ENCODE assay signal across 11 mouse cellular contexts in the genomic region with DNA sequence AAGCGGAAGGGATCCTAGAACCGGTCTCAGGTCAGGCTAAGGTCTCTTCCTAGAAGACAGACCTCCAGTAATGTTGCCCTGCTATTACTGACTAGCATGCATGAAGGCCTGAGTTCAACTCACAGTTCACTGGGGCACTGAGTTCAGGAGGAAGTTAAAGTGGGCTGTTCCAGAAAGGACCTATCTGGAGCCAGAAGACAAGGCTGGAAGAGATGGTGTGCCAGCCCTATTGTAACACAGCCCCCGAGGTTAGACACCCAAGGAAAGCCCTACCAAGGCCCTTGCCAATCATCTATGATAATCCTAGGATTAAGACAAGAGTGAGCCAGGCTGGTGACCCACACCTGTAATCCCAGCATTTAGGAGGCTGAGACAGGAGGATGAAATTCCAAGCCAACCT. TPM values are rescaled to one million over a fixed set of nuclear protein-coding genes. Genes with fewer than 3 reads are reported as not detected.
DNase-seq lines count a peak whose midpoint lies in the region; ATAC-seq and TF ChIP-seq lines count a peak whose summit lies in the region.
"Had no signal": no experiment of that assay in that cellular context is flagged by ENCODE, and none has a peak within 500 bp of the region (broad histone marks: within the 10 kb centered on the region; RNA-seq: fewer than 3 reads in every experiment).

No protein-coding gene starts in this region.

- peaks cover 10% of the 10 kb centered on the region for H3K4me1 ChIP-seq in midbrain, embryonic 10.5 days
- peaks cover 6% of the 10 kb centered on the region for H3K4me1 ChIP-seq in midbrain, embryonic 13.5 days (replicated peaks)
- H3K4me1 ChIP-seq in limb, embryonic 13.5 days = peaks cover 5% of the 10 kb centered on the region; the same call in 1 of the 2 replicates
- no peaks in the 10 kb centered on the region; the same call in 1 of the 2 replicates for H3K4me1 ChIP-seq in stomach, embryonic 16.5 days (ENCODE audit: control insufficient read depth, insufficient read depth, low read length)

- peaks cover 62% of the 10 kb centered on the region for H3K27me3 ChIP-seq in midbrain, embryonic 10.5 days (ENCODE audit: low read depth, poor library complexity, severe bottlenecking)
- H3K27me3 ChIP-seq in midbrain, embryonic 13.5 days = peaks cover 47% of the 10 kb centered on the region
- H3K27me3 ChIP-seq in limb, embryonic 13.5 days = peaks cover 50% of the 10 kb centered on the region
- no peaks in the 10 kb centered on the region for H3K27me3 ChIP-seq in stomach, embryonic 16.5 days (ENCODE audit: control insufficient read depth, insufficient read depth, low read length)

- ATAC-seq in midbrain, embryonic 13.5 days = no peak
- ATAC-seq in limb, embryonic 13.5 days (ENCODE audit: low FRiP score, low read depth) = no peak
- ATAC-seq in stomach, embryonic 16.5 days (ENCODE audit: insufficient read depth, low FRiP score) = no peak

- no peak for TF ChIP-seq CTCF in gastrocnemius, adult 2 months (IDR thresholded peaks at IDR 0.05)

- H3K4me3 ChIP-seq in gastrocnemius, adult 2 months = peak overlapping the region; percentile 91
- peak overlapping the region; percentile 61 for H3K4me3 ChIP-seq in midbrain, embryonic 10.5 days
- H3K4me3 ChIP-seq in midbrain, embryonic 13.5 days (replicated peaks) = no peak overlapping the region
- peak overlapping the region; percentile 66 for H3K4me3 ChIP-seq in limb, embryonic 13.5 days
- H3K4me3 ChIP-seq in stomach, embryonic 16.5 days (replicated peaks; ENCODE audit: low read length) = peak overlapping the region; percentile 64

- H3K9ac ChIP-seq in midbrain, embryonic 13.5 days (replicated peaks) = no peak overlapping the region
- H3K9ac ChIP-seq in limb, embryonic 13.5 days = peak overlapping the region; percentile 79; the same call in 1 of the 2 replicates
- H3K9ac ChIP-seq in stomach, embryonic 16.5 days (ENCODE audit: low read length) = no peak overlapping the region

- H3K4me2 ChIP-seq in midbrain, embryonic 13.5 days (replicated peaks) = no peak overlapping the region
- H3K4me2 ChIP-seq in limb, embryonic 13.5 days (replicated peaks) = peak overlapping the region; percentile 95
- H3K4me2 ChIP-seq in stomach, embryonic 16.5 days (ENCODE audit: low read depth, low read length) = peak overlapping the region; percentile 96

- H3K36me3 ChIP-seq in midbrain, embryonic 10.5 days = no peaks in the 10 kb centered on the region
- no peaks in the 10 kb centered on the region for H3K36me3 ChIP-seq in midbrain, embryonic 13.5 days
- no peaks in the 10 kb centered on the region for H3K36me3 ChIP-seq in limb, embryonic 13.5 days
- no peaks in the 10 kb centered on the region for H3K36me3 ChIP-seq in stomach, embryonic 16.5 days (ENCODE audit: control insufficient read depth, insufficient read depth, low read length)

- peak overlapping the region; percentile 87 for H3K27ac ChIP-seq in gastrocnemius, adult 2 months
- H3K27ac ChIP-seq in midbrain, embryonic 10.5 days (replicated peaks) = no peak overlapping the region
- H3K27ac ChIP-seq in midbrain, embryonic 13.5 days = no peak overlapping the region
- no peak overlapping the region for H3K27ac ChIP-seq in limb, embryonic 13.5 days
- H3K27ac ChIP-seq in stomach, embryonic 16.5 days (ENCODE audit: low read length) = no peak overlapping the region

- intact Hi-C loops in gastrocnemius, adult 2 months (cut with DNase I) = no loop called here

- no peaks in the 10 kb centered on the region; the same call in 1 of the 2 replicates for H3K9me3 ChIP-seq in midbrain, embryonic 10.5 days (replicated peaks)
- no peaks in the 10 kb centered on the region for H3K9me3 ChIP-seq in midbrain, embryonic 13.5 days
- no peaks in the 10 kb centered on the region for H3K9me3 ChIP-seq in limb, embryonic 13.5 days
- H3K9me3 ChIP-seq in stomach, embryonic 16.5 days (replicated peaks; ENCODE audit: control insufficient read depth, low read length) = 0 out of 2 replicates have a peak, but pooled peaks cover 4% of the 10 kb centered on the region

- WGBS in midbrain, embryonic 10.5 days = 58% methylated on average over 3 of the region's 3 CpGs
- WGBS in midbrain, embryonic 13.5 days = 54% methylated on average over 3 of the region's 3 CpGs
- WGBS in limb, embryonic 13.5 days = 47% methylated on average over 3 of the region's 3 CpGs
- 50% methylated on average over 3 of the region's 3 CpGs for WGBS in stomach, embryonic 16.5 days

- DNase-seq in gastrocnemius, adult 2 months = no peak
- DNase-seq in gastrocnemius, postnatal 25 days = no peak
- no peak for DNase-seq in midbrain, embryonic 10.5 days (ENCODE audit: low spot score)
- no peak for DNase-seq in urinary bladder, postnatal 4 days (ENCODE audit: low spot score in 2 of 2)
- no peak for DNase-seq in left cerebral cortex, adult 9 months (ENCODE audit: low spot score in 2 of 2)

RNA-seq across cellular contexts. Expression of a gene that starts 0.8 kb away (rescaled TPM):
- total RNA-seq in gastrocnemius, adult 2 months (2021) = 1 to 10 TPM in 1 of 2 experiments, under 1 TPM in 1; 0.61 to 1.4 TPM
- total RNA-seq in gastrocnemius, postnatal 25 days (2021) = 1 to 10 TPM; 1.2 to 1.5 TPM
- polyA plus RNA-seq in midbrain, embryonic 10.5 days (2016; fragmentation: Nextera tagmentation; extraction: Ambion mirVana) = 0.65 and 0.85 TPM in 2 replicates
- 0.17 and 0.30 TPM in 2 replicates for polyA plus RNA-seq in midbrain, embryonic 13.5 days (2015; fragmentation: Nextera tagmentation; extraction: Ambion mirVana)
- 1.9 and 2.3 TPM in 2 replicates for polyA plus RNA-seq in limb, embryonic 13.5 days (2015; fragmentation: Nextera tagmentation; extraction: Ambion mirVana)
- polyA plus RNA-seq in stomach, embryonic 16.5 days (2015; fragmentation: Nextera tagmentation; extraction: Ambion mirVana) = 2.2 and 3.1 TPM in 2 replicates
- polyA plus RNA-seq: erythroblast, embryonic 14.5 days had no signal

RNA-seq across cellular contexts. Expression of a gene that starts 6.6 kb away (rescaled TPM):
- 10 to 100 TPM; 35.9 to 46.6 TPM for total RNA-seq in gastrocnemius, adult 2 months (2021)
- 10 to 100 TPM; 44.8 to 47.6 TPM for total RNA-seq in gastrocnemius, postnatal 25 days (2021)
- 106 and 111 TPM in 2 replicates for polyA plus RNA-seq in midbrain, embryonic 10.5 days (2016; fragmentation: Nextera tagmentation; extraction: Ambion mirVana)
- polyA plus RNA-seq in midbrain, embryonic 13.5 days (2015; fragmentation: Nextera tagmentation; extraction: Ambion mirVana) = 77.0 and 80.8 TPM in 2 replicates
- 123 and 124 TPM in 2 replicates for polyA plus RNA-seq in limb, embryonic 13.5 days (2015; fragmentation: Nextera tagmentation; extraction: Ambion mirVana)
- 89.4 and 92.2 TPM in 2 replicates for polyA plus RNA-seq in stomach, embryonic 16.5 days (2015; fragmentation: Nextera tagmentation; extraction: Ambion mirVana)

RNA-seq across cellular contexts. Expression of a gene that starts 16.7 kb away (rescaled TPM):
- under 1 TPM; 0.64 to 0.81 TPM for total RNA-seq in gastrocnemius, adult 2 months (2021)
- 1 to 10 TPM in 1 of 2 experiments, under 1 TPM in 1; 0.31 to 1.4 TPM for total RNA-seq in gastrocnemius, postnatal 25 days (2021)
- polyA plus RNA-seq in midbrain, embryonic 10.5 days (2016; fragmentation: Nextera tagmentation; extraction: Ambion mirVana) = 4.2 and 4.7 TPM in 2 replicates
- polyA plus RNA-seq in midbrain, embryonic 13.5 days (2015; fragmentation: Nextera tagmentation; extraction: Ambion mirVana) = 0.92 and 2.0 TPM in 2 replicates
- 1.7 and 2.0 TPM in 2 replicates for polyA plus RNA-seq in limb, embryonic 13.5 days (2015; fragmentation: Nextera tagmentation; extraction: Ambion mirVana)
- polyA plus RNA-seq in stomach, embryonic 16.5 days (2015; fragmentation: Nextera tagmentation; extraction: Ambion mirVana) = 77.3 and 80.2 TPM in 2 replicates
- total RNA-seq: layer of hippocampus, adult 18-20 months had no signal
- polyA plus RNA-seq: erythroblast, embryonic 14.5 days had no signal

RNA-seq across cellular contexts. Expression of a gene that starts 17.7 kb away (rescaled TPM):
- under 1 TPM; 0.08 to 0.23 TPM for total RNA-seq in gastrocnemius, adult 2 months (2021)
- under 1 TPM in 1 of 2 experiments, not detected in 1; 0.29 TPM for total RNA-seq in gastrocnemius, postnatal 25 days (2021)
- polyA plus RNA-seq in midbrain, embryonic 10.5 days (2016; fragmentation: Nextera tagmentation; extraction: Ambion mirVana) = 0.43 and 0.52 TPM in 2 replicates
- 2.0 and 3.3 TPM in 2 replicates for polyA plus RNA-seq in midbrain, embryonic 13.5 days (2015; fragmentation: Nextera tagmentation; extraction: Ambion mirVana)
- 0.46 and 0.51 TPM in 2 replicates for polyA plus RNA-seq in limb, embryonic 13.5 days (2015; fragmentation: Nextera tagmentation; extraction: Ambion mirVana)
- 0.41 and 0.81 TPM in 2 replicates for polyA plus RNA-seq in stomach, embryonic 16.5 days (2015; fragmentation: Nextera tagmentation; extraction: Ambion mirVana)
- polyA plus RNA-seq: C2C12; erythroblast, embryonic 14.5 days had no signal

RNA-seq across cellular contexts. Expression of a gene that starts 50.2 kb away (rescaled TPM):
- total RNA-seq in gastrocnemius, adult 2 months (2021) = 1 to 10 TPM; 4.7 to 6.0 TPM
- total RNA-seq in gastrocnemius, postnatal 25 days (2021) = 1 to 10 TPM; 3.4 to 5.2 TPM
- polyA plus RNA-seq in midbrain, embryonic 10.5 days (2016; fragmentation: Nextera tagmentation; extraction: Ambion mirVana) = 20.5 and 20.8 TPM in 2 replicates
- polyA plus RNA-seq in midbrain, embryonic 13.5 days (2015; fragmentation: Nextera tagmentation; extraction: Ambion mirVana) = 26.1 and 28.7 TPM in 2 replicates
- 110 and 112 TPM in 2 replicates for polyA plus RNA-seq in limb, embryonic 13.5 days (2015; fragmentation: Nextera tagmentation; extraction: Ambion mirVana)
- 399 and 413 TPM in 2 replicates for polyA plus RNA-seq in stomach, embryonic 16.5 days (2015; fragmentation: Nextera tagmentation; extraction: Ambion mirVana)
- polyA plus RNA-seq: C2C12 had no signal

Comparison
In these comparisons a context has a peak if more than half of its experiments do, and no peak if none do; other contexts are left out.
1. RNA of a gene that starts 16.7 kb away (polyA plus RNA-seq): 77.3 to 80.2 TPM in stomach, embryonic 16.5 days; 4.2 to 4.7 TPM in midbrain, embryonic 10.5 days, 1.7 to 2.0 TPM in limb, embryonic 13.5 days and 0.92 to 2.0 TPM in midbrain, embryonic 13.5 days; every median in the first group is over 10 times any median in the second.